Mouse (Mus musculus) kidney, postnatal 0 days (tissue): Measurements from ENCODE around the gene Wdr3. TPM values are rescaled to one million over a fixed set of nuclear protein-coding genes. Genes with fewer than 3 reads are reported as not detected.

Experiments used
- ATAC-seq: fragments of 200-750 bp; cut with Nextera tagmentation; replicated peaks from 2 replicates; pipeline ENCODE4 v1.8.0; 2017; ENCODE audit warnings: low read depth, moderate number of reproducible peaks, moderate TSS enrichment, moderate library complexity; ENCODE audit not compliant: low FRiP score
- DNase-seq: peaks from one replicate; pipeline ENCODE4 v3.0.0-alpha.2; 2016; ENCODE audit warnings: low spot score
- H3K27ac ChIP-seq: fragments of 300-500 bp; sonication (generic); 2 replicates; pipeline ENCODE4 v1.5.1; 2014; ENCODE audit warnings: mild to moderate bottlenecking
- H3K27me3 ChIP-seq: fragments of 300-500 bp; sonication (generic); 2 replicates; pipeline ENCODE4 v1.6.1; 2014; ENCODE audit warnings: low read length, mixed read lengths; ENCODE audit not compliant: insufficient read depth
- H3K36me3 ChIP-seq: fragments of 300-500 bp; sonication (generic); 2 replicates; pipeline ENCODE4 v1.6.1; 2014; ENCODE audit warnings: low read length, mixed read lengths; ENCODE audit not compliant: insufficient read depth
- H3K4me1 ChIP-seq: fragments of 300-500 bp; sonication (generic); replicated peaks from 2 replicates; pipeline ENCODE4 v1.6.1; 2014; ENCODE audit warnings: antibody characterized with exemption, low read length, mixed read lengths; ENCODE audit not compliant: insufficient read depth
- H3K4me2 ChIP-seq: fragments of 300-500 bp; sonication (generic); 2 replicates; pipeline ENCODE4 v1.6.1; 2014; ENCODE audit warnings: mild to moderate bottlenecking, low read length, moderate library complexity, mixed read lengths
- H3K4me3 ChIP-seq: fragments of 300-500 bp; sonication (generic); replicated peaks from 2 replicates; pipeline ENCODE4 v1.5.1; 2014; ENCODE audit warnings: low read depth, low read length
- H3K9ac ChIP-seq: fragments of 300-500 bp; sonication (generic); 2 replicates; pipeline ENCODE4 v1.6.1; 2014; ENCODE audit warnings: low read depth, low read length
- H3K9me3 ChIP-seq: fragments of 300-500 bp; sonication (generic); replicated peaks from 2 replicates; pipeline ENCODE4 v1.6.1; 2016; ENCODE audit warnings: low read length, inconsistent platforms, mixed read lengths
- CTCF ChIP-seq: IDR thresholded peaks from 2 replicates; pipeline ENCODE4 v1.5.1; 2016; ENCODE audit warnings: antibody characterized with exemption, low read depth, mild to moderate bottlenecking, moderate library complexity
- WGBS: fragments of 180-500 bp; shearing (Covaris S2); extraction: QIAGEN DNeasy Blood & Tissue Kit; methylation state at CpG from one replicate; pipeline ENCODE4 v1.1.7; 2014; 5-methylcytosine and 5-hydroxymethylcytosine counted together
- polyA plus RNA-seq: library from polyadenylated mRNA; unstranded; fragments of >200 nt; fragmentation: Nextera tagmentation; extraction: Ambion mirVana; gene quantifications from 2 replicates; pipeline ENCODE4 v1.2.1, GENCODE M21; 2015

The Wdr3 gene
- polyA plus RNA-seq, 1 experiment from 2014 or later = 30.2 TPM

- Histone ChIP-seq H3K4me1 (no peaks in the 10 kb centered on the region), H3K4me2 (no peak overlapping the region), H3K9ac (no peak overlapping the region), H3K27ac (no peak overlapping the region), H3K36me3 (no peaks in the 10 kb centered on the region), H3K27me3 (no peaks in the 10 kb centered on the region), H3K4me3 (no peak overlapping the region), H3K9me3 (no peaks in the 10 kb centered on the region)
- WGBS = 54% methylated on average over 1 of the region's 1 CpGs
- ATAC-seq (no peak), DNase-seq (no peak)
- TF ChIP-seq CTCF = no peak
Measured at GRCm38 (mm10) chr3:100122445-100122844, 39.8 kb downstream of the Wdr3 start.

- H3K36me3 ChIP-seq = no peaks in the 10 kb centered on the region
- no peak overlapping the region for H3K27ac ChIP-seq
- ATAC-seq (no peak), DNase-seq (no peak)
- no peak overlapping the region for H3K4me3 ChIP-seq
- no peaks in the 10 kb centered on the region for H3K9me3 ChIP-seq
- no peak overlapping the region for H3K4me2 ChIP-seq
- no peaks in the 10 kb centered on the region for H3K4me1 ChIP-seq
- no peaks in the 10 kb centered on the region for H3K27me3 ChIP-seq
- no peak overlapping the region for H3K9ac ChIP-seq
- 92% methylated on average over 2 of the region's 2 CpGs for WGBS
- TF ChIP-seq CTCF = no peak
Measured at GRCm38 (mm10) chr3:100121961-100122360, 40.2 kb downstream of the Wdr3 start.

- Histone ChIP-seq H3K4me2 (no peak overlapping the region), H3K27me3 (no peaks in the 10 kb centered on the region), H3K4me3 (no peak overlapping the region), H3K9me3 (no peaks in the 10 kb centered on the region), H3K36me3 (no peaks in the 10 kb centered on the region), H3K9ac (no peak overlapping the region), H3K4me1 (no peaks in the 10 kb centered on the region), H3K27ac (no peak overlapping the region)
- DNase-seq (no peak), ATAC-seq (no peak)
- no peak for TF ChIP-seq CTCF
- WGBS = 82% methylated on average over 2 of the region's 2 CpGs
Measured at GRCm38 (mm10) chr3:100118681-100119080, 43.5 kb downstream of the Wdr3 start.

GRCm38 (mm10) chr3:100106736-100107135, 55.5 kb downstream of the Wdr3 start:
- H3K27ac ChIP-seq = no peak overlapping the region
- H3K9me3 ChIP-seq = no peaks in the 10 kb centered on the region
- ATAC-seq (no peak), DNase-seq (no peak)
- no peak for TF ChIP-seq CTCF
- 88% methylated on average over 2 of the region's 2 CpGs for WGBS
- no peaks in the 10 kb centered on the region for H3K27me3 ChIP-seq
- H3K4me2 ChIP-seq = no peak overlapping the region
- H3K36me3 ChIP-seq = no peaks in the 10 kb centered on the region
- H3K9ac ChIP-seq = no peak overlapping the region
- H3K4me3 ChIP-seq = no peak overlapping the region
- H3K4me1 ChIP-seq = no peaks in the 10 kb centered on the region

GRCm38 (mm10) chr3:100102386-100103092, 59.7 kb downstream of the Wdr3 start:
- ATAC-seq = no peak
- Histone ChIP-seq H3K4me1 (no peaks in the 10 kb centered on the region), H3K36me3 (no peaks in the 10 kb centered on the region), H3K9ac (no peak overlapping the region), H3K9me3 (no peaks in the 10 kb centered on the region), H3K4me2 (no peak overlapping the region), H3K27ac (no peak overlapping the region), H3K27me3 (no peaks in the 10 kb centered on the region), H3K4me3 (no peak overlapping the region)
- no peak for TF ChIP-seq CTCF
- 92% methylated on average over 3 of the region's 3 CpGs for WGBS
- DNase-seq = no peak

Other genes starting within 250 kb of the Wdr3 start
- 25.7 and 28.3 TPM in 2 replicates for gene Gdap2, start within 50 bp of the Wdr3 start, polyA plus RNA-seq